Mouse (Mus musculus) myocyte (in vitro differentiated cells): ENCODE measurements around the gene Slc24a3.

Experiments
- CEBPB ChIP-seq: IDR thresholded peaks from 2 replicates; pipeline ENCODE4 v1.6.1; 2011; ENCODE audit warnings: mild to moderate bottlenecking, moderate library complexity; ENCODE audit not compliant: poor library complexity, insufficient read depth, severe bottlenecking
- MAX ChIP-seq: IDR thresholded peaks from one replicate; pipeline ENCODE4 v1.6.1; 2011; ENCODE audit warnings: low read depth, mild to moderate bottlenecking, control low read depth
- MYOD1 ChIP-seq, 3 experiments: IDR thresholded peaks; one replicate each; pipeline ENCODE4 v1.6.1; 2011; ENCODE audit warnings: control low read depth in 2 of 3, low read depth in 2 of 3, mild to moderate bottlenecking in 2 of 3, moderate library complexity in 1 of 3; ENCODE audit not compliant: insufficient read length in 2 of 3, control insufficient read depth in 1 of 3
- POLR2A ChIP-seq: IDR thresholded peaks from one replicate; pipeline ENCODE4 v1.6.1; 2011; ENCODE audit warnings: low read depth, mild to moderate bottlenecking, control low read depth, moderate library complexity; ENCODE audit not compliant: insufficient read length
- USF1 ChIP-seq: IDR thresholded peaks from one replicate; pipeline ENCODE4 v1.6.1; 2011; ENCODE audit warnings: low read depth, mild to moderate bottlenecking, control low read depth, moderate library complexity

DNA sequence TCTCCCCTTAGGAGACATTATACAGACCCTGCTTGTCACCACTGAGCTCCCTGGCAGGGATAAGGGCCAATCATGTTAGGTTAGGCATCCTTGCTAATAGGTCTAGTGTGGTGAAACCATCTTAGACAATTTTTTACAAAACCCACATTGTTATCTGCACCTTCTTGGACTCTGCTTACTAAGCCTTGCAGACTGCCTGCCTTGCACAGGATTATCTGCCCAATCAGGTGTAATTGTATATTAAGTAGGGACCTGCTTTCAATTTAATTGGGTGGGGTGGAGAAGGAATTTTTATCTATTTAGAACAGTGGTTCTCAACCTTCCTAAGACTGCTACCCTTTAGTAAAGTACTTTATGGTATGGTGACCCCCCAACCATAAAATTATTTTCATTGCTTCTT is 394.9 kb downstream of the Slc24a3 start:
- no peak for TF ChIP-seq POLR2A
- no peak for TF ChIP-seq MYOD1 (IDR thresholded peaks at IDR 0.05; ENCODE audit: control insufficient read depth in 1 of 3, insufficient read length in 2 of 3, low read depth in 2 of 3)
- no peak for TF ChIP-seq USF1
- TF ChIP-seq CEBPB: no peak
- no peak for TF ChIP-seq MAX
